Mouse (Mus musculus) right cerebral cortex, postnatal 4 days (tissue): ENCODE data around the gene Themis2.
"Not testable (repeated sequence)": the region's sequence is repeated elsewhere in the genome, so short reads cannot be mapped to it uniquely, and the experiment has no call there.

Experiments used
- DNase-seq: peaks from one replicate; pipeline ENCODE4 v3.0.0-alpha.2; 2022

Themis2 gene

GRCm38 (mm10) chr4:132749258-132749982 lies 46.8 kb downstream of the Themis2 start:
- DNase-seq, result no peak

- DNase-seq, result no peak
These were observed 47.4 kb downstream of the Themis2 start for GRCm38 (mm10) chr4:132748778-132749177.

GRCm38 (mm10) chr4:132747664-132748259 lies 48.4 kb downstream of the Themis2 start:
- DNase-seq, result no peak

- DNase-seq, result no peak
These were observed 49.2 kb downstream of the Themis2 start for GRCm38 (mm10) chr4:132746911-132747517.

- DNase-seq, result peak; percentile 29
These were observed 51.9 kb downstream of the Themis2 start for GRCm38 (mm10) chr4:132743992-132744911.

- no peak for DNase-seq
These were observed 54.7 kb downstream of the Themis2 start for GRCm38 (mm10) chr4:132741491-132741890.

- DNase-seq, result not testable (repeated sequence)
These were observed 59.0 kb downstream of the Themis2 start for GRCm38 (mm10) chr4:132737154-132737553.

GRCm38 (mm10) chr4:132735894-132736293 lies 60.3 kb downstream of the Themis2 start:
- no peak for DNase-seq

- DNase-seq, result no peak
These were observed 60.8 kb downstream of the Themis2 start for GRCm38 (mm10) chr4:132735389-132735788.

GRCm38 (mm10) chr4:132734766-132735165 lies 61.4 kb downstream of the Themis2 start:
- DNase-seq, result no peak

GRCm38 (mm10) chr4:132733071-132733770 lies 63.0 kb downstream of the Themis2 start:
- no peak for DNase-seq

GRCm38 (mm10) chr4:132732148-132732684 lies 64.0 kb downstream of the Themis2 start, which contains the start of gene Xkr8:
TSS of gene Xkr8 (minus strand) at chr4:132732546.
- DNase-seq, result peak; percentile 76
